7 mouse cellular contexts compared by ENCODE assay signal in genomic region chr2:118597673-118598568, GRCm38 (mm10). TPM values are rescaled to one million over a fixed set of nuclear protein-coding genes. Genes with fewer than 3 reads are reported as not detected.
DNase-seq lines count a peak whose midpoint lies in the region; ATAC-seq lines count a peak whose summit lies in the region.

Gene Bub1b (plus strand): TSS chr2:118598211.

- H3K4me2 ChIP-seq in intestine, embryonic 15.5 days (replicated peaks) = peak within 1 kb of the TSS; percentile 65

- WGBS in intestine, embryonic 15.5 days = 6% methylated on average over 41 of the region's 41 CpGs
- 6% methylated on average over 41 of the region's 41 CpGs for WGBS in midbrain, embryonic 10.5 days

- peak within 1 kb of the TSS; percentile 48 for H3K4me3 ChIP-seq in intestine, embryonic 15.5 days (replicated peaks)
- peak within 1 kb of the TSS; percentile 68 for H3K4me3 ChIP-seq in midbrain, embryonic 10.5 days

- intact Hi-C loops in gastrocnemius, postnatal 36 days (cut with DNase I) = no loop called here
- intact Hi-C loops in left cerebral cortex, postnatal 25 days (cut with DNase I) = loop anchor here (5.0 kb wide), 1 partner anchor 51 kb away; the partner anchor contains the start of gene Bmf

- ATAC-seq in intestine, embryonic 15.5 days = peak; percentile 98

- DNase-seq in adrenal gland, adult 2 months = peak; percentile 93
- peak; percentile 90 for DNase-seq in embryo, embryonic 11.5 days (ENCODE audit: low read depth, low spot score)
- DNase-seq in gastrocnemius, postnatal 36 days = peak; percentile 77 to 83
- DNase-seq in left cerebral cortex, postnatal 25 days (ENCODE audit: low spot score in 2 of 2) = peak; percentile 83 to 94
- peak; percentile 91 for DNase-seq in midbrain, embryonic 10.5 days (ENCODE audit: low spot score)
- DNase-seq in right cerebral cortex, postnatal 4 days = peak; percentile 86

- no peaks in the 10 kb centered on the region for H3K27me3 ChIP-seq in intestine, embryonic 15.5 days (replicated peaks)
- H3K27me3 ChIP-seq in midbrain, embryonic 10.5 days (ENCODE audit: low read depth, poor library complexity, severe bottlenecking) = no peaks in the 10 kb centered on the region

- no peak within 1 kb of the TSS for H3K27ac ChIP-seq in intestine, embryonic 15.5 days
- H3K27ac ChIP-seq in midbrain, embryonic 10.5 days (replicated peaks) = peak within 1 kb of the TSS; percentile 90

- H3K4me1 ChIP-seq in intestine, embryonic 15.5 days (replicated peaks) = peaks cover 9% of the 10 kb centered on the region
- peaks cover 27% of the 10 kb centered on the region for H3K4me1 ChIP-seq in midbrain, embryonic 10.5 days

- H3K9ac ChIP-seq in intestine, embryonic 15.5 days = peak within 1 kb of the TSS; percentile 52

- H3K36me3 ChIP-seq in intestine, embryonic 15.5 days = peaks cover 8% of the 10 kb centered on the region
- peaks cover 33% of the 10 kb centered on the region for H3K36me3 ChIP-seq in midbrain, embryonic 10.5 days

- H3K9me3 ChIP-seq in intestine, embryonic 15.5 days = no peaks in the 10 kb centered on the region
- H3K9me3 ChIP-seq in midbrain, embryonic 10.5 days (replicated peaks) = no peaks in the 10 kb centered on the region

RNA-seq across cellular contexts. Expression of gene Bub1b, which starts in this region (rescaled TPM):
- total RNA-seq in adrenal gland, adult 2 months (2021) = 1 to 10 TPM; 2.8 to 4.6 TPM
- polyA plus RNA-seq in adrenal gland, adult 2 months (2012; rRNA removed) = 1.0 and 1.1 TPM in 2 replicates
- 1 to 10 TPM; 1.0 to 1.4 TPM for total RNA-seq in gastrocnemius, postnatal 36 days (2021)
- 67.9 and 71.5 TPM in 2 replicates for polyA plus RNA-seq in intestine, embryonic 15.5 days (2015; fragmentation: Nextera tagmentation; extraction: Ambion mirVana)
- 1 to 10 TPM; 1.1 to 1.2 TPM for total RNA-seq in left cerebral cortex, postnatal 25 days (2021)
- 146 and 150 TPM in 2 replicates for polyA plus RNA-seq in midbrain, embryonic 10.5 days (2016; fragmentation: Nextera tagmentation; extraction: Ambion mirVana)

Comparison
In these comparisons a context has a peak if more than half of its experiments do, and no peak if none do; other contexts are left out.
1. RNA of gene Bub1b (polyA plus RNA-seq): 146 to 150 TPM in midbrain, embryonic 10.5 days and 67.9 to 71.5 TPM in intestine, embryonic 15.5 days; 1.0 to 1.1 TPM in adrenal gland, adult 2 months; every median in the first group is over 10 times any median in the second.
2. Peak in every context shown above with its lines, with median percentiles within 50 percentile points of each other: DNase-seq.